Mouse (Mus musculus) cerebellum, adult 9-10 months (tissue): ENCODE data around the gene Mfsd9.
"Not testable (repeated sequence)": the region's sequence is repeated elsewhere in the genome, so short reads cannot be mapped to it uniquely, and the experiment has no call there.

ENCODE experiments used
- DNase-seq: peaks from one replicate; pipeline ENCODE4 v3.0.0; 2022

Mfsd9 gene

DNA sequence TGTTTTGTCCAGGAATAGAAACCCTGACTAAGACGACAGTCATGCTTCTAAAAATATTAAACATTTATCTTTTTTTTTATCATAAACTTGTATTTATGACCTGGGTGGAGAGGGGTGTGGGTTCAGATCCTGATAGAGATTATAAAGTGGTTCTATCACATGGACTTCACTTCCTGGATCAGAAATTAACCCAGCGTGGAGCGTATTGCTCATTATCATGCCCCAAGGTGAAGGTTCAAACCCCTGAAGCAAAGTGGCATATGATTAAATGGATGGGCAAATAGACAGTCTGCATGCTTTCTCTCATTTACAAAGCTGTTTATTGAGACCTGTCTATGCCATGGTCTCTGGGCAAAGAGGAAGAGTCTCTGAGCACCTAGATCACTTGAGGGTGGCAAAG is 13.7 kb downstream of the Mfsd9 start:
- DNase-seq, result no peak

DNA sequence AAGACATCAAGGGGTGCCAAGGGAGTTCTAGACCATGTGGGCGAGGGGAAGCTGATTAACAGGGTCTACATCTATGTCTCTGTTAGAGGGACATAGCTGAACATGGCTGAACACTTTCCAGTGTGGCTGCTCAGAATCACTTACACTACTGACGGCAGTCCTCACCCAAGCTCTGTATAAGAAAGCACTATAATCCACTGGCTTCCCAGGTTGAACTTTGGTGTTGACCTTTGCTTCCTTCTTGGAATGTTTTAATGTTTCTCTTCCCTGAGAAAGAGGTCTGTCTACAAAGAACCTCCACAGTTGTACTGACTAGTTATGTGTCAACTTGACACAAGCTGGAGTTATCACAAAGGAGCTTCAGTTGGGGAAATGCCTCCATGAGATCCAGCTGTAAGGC is 14.4 kb downstream of the Mfsd9 start:
- no peak for DNase-seq

DNA sequence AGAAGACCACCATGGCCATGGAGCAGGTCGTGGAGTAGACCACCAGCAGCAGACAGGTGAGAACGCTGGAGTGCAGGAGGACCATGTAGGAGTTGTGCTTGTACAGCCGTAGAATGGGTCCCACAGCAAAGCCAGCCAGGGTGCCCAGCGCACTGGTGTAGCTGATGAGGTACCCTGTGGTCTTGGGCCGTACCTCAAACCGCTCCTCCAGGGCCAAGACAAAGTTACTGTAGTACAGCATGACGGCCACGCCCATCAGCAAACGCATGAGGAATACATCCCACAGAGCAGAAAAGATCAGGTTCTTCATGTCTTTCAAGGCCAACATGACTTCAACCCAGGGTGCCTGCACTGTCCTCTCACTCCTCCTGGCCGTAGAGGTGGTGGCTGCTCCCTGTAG is 16.4 kb downstream of the Mfsd9 start:
- DNase-seq, result no peak

DNA sequence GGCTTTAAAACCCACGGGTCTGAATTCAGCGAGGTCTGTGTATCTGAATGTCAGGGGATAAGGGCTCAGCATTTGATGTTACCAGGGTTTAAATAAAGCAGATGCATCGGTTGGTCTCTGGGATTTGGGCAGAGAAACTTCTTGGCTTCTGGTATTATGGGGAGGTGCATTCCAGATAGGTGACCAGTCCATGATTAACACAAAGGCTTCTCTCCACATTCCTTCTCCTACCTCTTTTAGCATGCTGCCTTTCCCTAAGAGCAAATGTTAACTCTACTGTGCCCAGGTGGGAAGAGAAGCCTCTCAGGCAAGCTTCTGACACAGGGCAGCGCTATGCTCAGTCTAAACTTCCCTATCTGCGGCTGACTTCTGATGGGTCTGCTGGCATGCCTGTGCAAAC is 17.3 kb downstream of the Mfsd9 start:
- no peak for DNase-seq

DNA sequence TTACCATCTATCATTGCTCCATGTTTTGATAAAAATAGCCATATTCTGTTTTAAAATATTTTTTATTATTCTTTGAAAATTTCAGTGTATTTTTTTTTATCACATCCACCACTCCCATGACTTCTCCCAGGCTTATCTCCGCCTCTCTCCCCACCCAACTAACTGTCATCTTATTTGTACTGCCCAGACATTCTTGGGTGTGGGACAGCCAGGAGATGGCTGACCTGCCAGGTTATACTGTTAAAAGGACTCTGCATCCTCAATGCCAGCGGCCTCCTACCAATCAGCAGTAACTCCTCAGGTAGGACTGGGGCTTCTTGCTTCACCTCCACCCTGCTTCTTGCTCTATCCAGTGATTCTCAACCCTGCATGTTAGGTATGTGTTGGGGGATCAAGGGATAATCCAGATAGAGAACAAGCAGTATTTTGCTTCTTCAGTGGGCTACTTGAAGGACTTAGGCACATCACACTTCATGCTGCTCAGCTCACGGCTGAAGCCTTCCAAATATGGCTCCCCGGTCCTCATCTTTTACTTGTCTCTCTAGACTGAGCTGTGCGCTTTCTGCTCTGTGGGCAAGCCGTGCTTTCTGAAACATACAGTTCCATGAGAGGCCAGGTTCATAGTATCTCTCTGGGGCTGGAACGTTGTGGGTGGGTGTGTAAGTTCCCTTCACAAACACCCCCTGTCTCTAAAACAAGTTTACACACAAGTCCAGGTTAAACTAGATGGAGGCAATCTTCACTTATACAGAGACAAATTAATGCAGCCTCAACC is 19.1 kb downstream of the Mfsd9 start:
- DNase-seq, result no peak

DNA sequence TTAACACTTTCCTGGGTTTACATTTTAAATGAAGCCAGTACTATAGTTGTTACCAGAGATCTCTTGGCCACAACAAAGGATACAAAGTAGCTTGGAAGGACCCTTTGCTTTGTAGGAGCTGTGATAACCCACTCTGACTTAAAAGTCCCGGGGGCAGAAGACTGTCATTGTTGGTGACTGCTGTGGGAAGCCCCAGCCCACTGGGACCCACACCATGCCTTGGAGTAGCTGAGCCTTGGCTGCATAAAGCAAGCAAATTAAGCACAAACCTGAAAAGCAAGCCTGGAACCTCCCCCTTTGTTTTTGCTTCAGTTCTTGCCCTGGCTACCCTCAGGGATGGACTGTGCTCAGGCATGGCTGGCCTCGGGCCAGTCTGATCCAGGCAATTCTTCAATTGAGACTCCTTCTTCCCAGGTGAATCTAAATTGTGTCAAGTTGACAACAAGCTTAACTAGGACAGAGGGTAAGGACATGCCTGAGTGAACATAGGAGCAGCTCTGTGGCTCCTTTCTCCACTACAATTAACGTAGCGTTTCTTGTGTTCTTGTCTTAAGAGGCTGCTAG is 21.1 kb downstream of the Mfsd9 start:
- DNase-seq, result no peak

DNA sequence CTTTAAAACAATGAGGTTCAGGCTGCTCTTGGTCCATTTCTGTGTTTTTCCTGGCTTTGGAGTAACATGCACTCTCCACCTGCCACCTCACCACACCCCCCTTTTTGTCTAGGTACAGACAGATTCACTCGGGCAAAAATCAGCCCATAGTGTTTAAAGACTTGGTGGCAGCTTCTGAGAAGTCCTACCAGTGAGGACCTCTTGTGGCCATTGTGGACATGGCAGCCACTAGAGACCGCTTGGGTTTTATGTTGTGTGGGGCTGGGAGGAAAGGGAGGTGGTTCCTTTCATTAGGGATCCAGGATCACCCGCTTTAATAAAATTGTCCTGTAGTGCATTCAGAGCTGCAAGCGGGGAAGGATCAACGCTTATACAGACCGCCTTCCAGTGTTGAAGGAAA is 21.9 kb downstream of the Mfsd9 start:
- DNase-seq, result no peak

DNA sequence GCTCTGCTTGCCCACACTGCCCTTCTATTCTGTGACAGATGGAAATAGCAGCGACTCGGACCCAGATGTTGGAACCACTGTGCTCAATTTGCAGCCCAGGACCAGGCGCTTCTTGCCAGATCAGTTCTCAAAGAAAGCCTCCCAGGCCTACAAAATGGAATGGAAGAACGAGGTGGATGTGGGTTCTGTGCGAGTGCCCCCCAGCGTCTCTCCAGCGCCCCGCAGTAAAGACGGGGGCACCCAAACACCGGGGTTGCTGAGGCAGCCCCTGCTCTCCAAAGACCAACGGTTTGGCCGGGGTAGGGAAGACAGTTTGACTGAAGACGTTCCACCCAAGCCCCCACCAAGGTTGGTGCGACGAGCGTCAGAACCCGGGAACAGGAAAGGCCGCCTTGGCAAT is 22.9 kb downstream of the Mfsd9 start:
- DNase-seq, result no peak

DNA sequence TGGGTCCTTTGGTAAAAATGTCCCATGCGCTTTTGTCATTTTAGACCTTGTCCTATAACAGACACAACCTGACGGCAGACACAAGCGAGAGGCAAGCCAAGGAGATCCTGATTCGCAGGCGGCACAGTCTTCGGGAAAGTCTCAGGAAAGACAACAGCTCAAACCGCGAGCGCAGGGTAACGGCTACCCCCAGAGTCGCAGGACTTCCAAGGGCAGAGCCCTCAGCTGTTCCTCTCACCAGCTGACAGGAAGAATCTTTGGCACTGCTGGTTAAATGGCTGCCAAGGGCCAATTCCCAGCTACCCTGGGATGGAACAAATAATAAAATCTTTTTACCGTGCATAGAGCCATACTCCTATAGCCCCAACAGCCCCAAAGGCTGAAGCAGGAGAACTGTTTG is 25.0 kb downstream of the Mfsd9 start:
- DNase-seq, result no peak

DNA sequence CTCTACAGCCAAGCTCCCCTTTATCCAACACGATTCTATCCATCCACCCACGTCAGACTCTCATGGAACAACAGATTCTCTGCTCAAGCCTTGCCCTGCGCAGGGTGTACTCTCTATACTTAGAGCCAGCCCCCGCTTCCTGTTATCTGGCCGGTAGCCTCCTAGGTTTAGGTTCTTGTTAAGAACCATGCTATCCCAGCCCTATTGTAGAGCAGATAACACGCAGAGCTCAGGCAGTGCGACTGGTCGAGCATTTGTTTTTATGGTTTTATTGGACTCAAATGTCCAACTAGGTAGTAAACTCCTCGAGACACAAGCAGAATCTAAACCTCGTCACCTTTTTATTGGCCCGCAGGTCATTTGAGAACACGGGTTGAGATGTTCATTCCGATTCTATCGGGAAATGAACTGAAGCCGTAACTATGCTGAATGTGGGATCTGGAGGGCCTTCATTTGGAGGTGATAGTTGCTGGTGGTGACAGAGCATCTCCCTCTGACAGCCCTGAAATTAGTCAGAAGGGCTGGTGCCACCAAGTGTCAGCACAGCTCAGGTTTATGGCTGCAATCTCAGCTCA is 25.7 kb downstream of the Mfsd9 start:
- DNase-seq, result no peak

DNA sequence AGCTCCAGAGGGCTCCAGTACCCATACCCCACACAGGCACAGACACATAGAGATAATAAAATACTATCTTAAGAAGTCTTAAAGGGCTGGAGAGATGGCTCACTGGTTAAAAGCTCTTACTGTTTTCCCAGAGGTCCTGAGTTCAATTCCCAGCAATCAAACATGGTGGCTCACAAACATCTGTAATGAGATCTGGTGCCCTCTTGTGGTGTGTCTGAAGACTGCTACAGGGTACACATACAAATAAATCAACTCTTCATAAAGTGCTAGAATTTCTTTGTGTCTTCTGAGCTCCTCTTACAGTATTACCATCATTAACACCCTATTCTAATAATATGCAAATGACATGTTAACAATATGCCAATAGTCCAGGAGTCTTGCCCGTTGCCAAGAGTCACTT is 26.4 kb downstream of the Mfsd9 start:
- no peak for DNase-seq

DNA sequence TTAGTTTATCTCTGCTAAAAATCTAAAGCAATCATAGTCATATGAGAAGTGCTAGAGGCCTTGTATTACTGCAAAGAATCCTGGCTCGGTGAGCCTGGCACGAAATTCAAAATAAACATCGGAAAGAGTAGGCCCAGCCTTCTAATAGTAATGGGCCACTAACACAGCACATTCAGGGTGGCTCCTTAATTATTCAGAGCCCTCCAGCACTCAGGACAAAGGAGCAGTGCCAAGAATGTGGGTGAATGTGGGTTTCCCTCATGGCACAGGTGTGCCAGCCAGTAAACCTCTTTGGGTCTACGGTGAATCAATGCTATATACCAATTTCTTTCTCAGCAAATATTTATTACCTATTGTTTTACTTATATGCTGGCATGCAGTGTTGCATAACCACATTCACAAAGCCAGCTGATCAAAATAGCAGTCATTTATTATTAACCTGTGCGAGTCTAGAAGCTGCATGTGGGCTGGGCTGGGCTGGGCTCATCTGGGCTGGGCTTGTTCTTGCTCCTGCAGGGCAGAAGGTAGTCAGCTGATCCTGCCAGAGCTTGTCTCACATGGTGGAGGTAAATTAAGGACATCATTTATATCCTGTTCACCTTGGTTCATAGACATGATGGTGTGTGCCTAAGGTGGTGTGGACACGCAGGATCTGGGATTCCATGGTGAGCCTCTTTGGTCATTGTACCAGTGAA is 30.6 kb downstream of the Mfsd9 start:
- DNase-seq, result no peak

DNA sequence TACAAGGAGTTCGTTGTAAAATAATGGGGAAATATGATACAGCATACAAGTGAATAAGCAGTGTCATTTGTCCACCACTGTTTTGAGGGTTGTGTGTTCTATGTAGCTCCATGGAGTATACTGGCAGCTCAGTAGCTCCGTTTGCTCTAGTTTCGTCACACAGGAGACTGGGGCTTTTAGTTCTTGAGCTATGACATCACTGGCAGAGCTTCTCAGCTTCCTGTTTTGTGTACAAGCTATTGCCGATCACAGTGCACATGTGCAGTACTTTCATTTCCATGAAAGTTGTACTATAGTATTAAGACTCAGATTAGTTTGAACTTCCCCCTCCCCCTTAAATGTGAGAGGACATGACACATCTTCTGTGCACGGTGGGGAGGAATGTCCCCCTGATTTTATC is 44.4 kb downstream of the Mfsd9 start:
- no peak for DNase-seq

DNA sequence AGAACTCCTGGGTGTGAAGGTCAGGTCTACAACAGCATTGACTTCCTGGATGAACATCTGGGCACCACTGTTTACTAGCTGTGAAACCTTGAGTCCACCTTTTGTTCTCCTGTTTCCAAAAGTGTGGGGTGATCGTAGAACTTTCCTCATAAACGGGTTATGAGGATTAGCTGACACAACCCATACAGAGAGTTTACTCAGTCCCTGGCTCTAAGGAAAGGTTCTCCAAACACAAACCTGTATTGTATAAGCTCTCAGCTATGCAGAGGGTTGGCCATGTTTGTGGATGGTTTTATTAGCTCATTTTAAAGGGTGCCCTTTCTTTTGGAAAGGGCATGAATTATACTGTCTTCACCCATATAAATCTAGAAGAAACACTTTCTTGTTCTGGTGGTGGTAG is 49.7 kb downstream of the Mfsd9 start:
- no peak for DNase-seq

DNA sequence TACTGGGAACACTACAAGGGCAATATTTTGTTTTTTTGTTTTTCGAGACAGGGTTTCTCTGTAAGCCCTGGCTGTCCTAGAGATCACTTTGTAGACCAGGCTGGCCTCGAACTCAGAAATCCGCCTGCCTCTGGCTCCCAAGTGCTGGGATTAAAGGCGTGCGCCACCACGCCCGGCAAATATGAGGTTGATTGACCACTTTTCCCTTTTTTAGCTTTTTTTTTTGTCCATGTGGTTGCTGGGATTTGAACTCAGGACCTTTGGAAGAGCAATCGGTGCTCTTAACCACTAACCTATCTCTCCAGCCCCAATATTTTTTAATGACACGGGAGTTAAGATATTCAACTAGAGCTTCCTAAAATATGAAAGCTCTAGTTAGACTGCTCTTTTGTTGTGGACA is 52.2 kb downstream of the Mfsd9 start:
- DNase-seq, result not testable (repeated sequence)

DNA sequence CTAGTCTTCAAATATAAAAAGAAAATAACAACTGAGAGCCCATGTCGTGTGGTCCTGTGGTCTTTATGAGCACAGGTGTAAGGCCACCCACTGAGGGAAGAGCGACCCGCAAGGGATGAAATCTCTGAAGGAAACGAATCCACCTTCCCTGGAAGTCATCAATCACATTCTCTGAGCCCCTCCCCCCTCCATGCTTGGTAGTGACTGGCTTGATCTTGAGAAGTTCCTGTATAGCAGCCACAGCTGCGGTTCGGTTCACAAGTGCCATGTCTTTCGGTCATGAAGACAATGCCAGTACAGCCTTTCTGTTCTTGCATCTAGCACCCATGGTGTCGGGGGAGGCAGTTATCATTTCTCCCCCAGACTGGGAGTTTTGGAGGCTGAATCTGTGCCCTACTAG is 52.8 kb downstream of the Mfsd9 start:
- DNase-seq, result no peak

DNA sequence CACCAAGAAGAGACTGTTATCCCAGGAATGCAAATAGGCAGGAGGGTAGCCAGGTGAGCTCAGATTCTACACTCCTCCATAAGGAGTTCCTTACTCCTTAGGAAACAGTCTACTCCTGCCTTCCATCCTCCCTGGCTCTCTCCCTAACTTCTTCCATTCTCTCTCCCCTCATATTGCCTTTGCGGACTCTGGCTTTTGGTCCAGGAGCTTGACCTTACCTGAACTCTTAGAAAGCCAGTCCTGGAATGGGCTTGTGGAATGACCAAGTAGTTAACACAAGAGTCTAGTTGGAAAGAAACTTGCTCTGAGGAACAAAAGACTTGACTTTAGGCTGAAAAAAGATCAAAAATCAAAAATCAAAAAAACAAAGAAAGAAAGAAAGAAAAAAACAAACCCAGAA is 61.9 kb downstream of the Mfsd9 start:
- DNase-seq, result no peak

DNA sequence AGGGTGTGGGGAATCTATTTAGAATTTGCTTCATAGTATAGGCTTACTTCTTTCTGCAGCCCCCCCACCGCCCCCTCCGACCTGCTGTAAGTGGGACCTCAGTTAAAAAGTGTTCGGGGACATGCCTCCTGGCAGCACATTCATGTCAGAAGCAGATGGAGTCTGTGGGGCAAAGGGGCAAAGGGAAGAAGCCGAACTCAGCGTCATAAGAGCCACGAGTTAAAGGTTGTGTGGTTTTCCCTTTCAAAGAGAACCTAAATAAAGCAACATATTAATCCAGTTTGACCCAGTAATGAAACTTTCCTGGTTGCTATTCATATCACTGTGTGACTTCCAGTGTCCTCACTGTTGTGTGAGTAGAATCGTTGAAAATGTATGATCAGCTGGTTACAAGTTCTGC is 63.1 kb downstream of the Mfsd9 start:
- no peak for DNase-seq

DNA sequence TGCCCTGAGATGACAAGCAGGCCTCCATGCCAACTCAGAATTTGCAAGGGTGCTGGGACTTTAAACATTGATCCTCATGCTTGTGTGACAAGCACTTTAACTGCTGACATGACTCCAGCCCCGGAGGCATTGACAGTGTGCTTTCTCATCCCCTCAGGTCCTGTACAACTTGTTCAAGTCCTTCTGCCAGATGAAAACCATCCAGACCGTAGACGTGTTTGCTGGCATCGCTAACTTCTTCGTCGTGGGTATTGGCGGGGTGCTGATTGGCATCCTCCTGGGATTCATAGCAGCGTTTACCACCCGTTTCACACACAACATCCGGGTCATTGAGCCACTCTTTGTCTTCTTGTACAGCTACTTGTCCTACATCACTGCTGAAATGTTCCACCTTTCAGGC is 64.4 kb downstream of the Mfsd9 start:
- no peak for DNase-seq
